Mouse (Mus musculus) megakaryocyte, embryonic 14.5 days (primary cell): ENCODE measurements around the gene Caskin1. TPM values are rescaled to one million over a fixed set of nuclear protein-coding genes. Genes with fewer than 3 reads are reported as not detected.

Source experiments
- H3K27me3 ChIP-seq: replicated peaks from 2 replicates; pipeline ENCODE3; 2012; ENCODE audit warnings: inconsistent platforms
- H3K36me3 ChIP-seq: replicated peaks from 2 replicates; pipeline ENCODE3; 2012; ENCODE audit warnings: low read length, inconsistent platforms, mixed read lengths
- H3K4me1 ChIP-seq: 2 replicates; pipeline ENCODE4 v1.6.1; 2012; ENCODE audit warnings: inconsistent platforms
- H3K4me3 ChIP-seq: replicated peaks from 2 replicates; pipeline ENCODE3; 2012; ENCODE audit warnings: moderate library complexity, mild to moderate bottlenecking, inconsistent platforms
- H3K9me3 ChIP-seq: 2 replicates; pipeline ENCODE4 v1.6.1; 2012; ENCODE audit warnings: inconsistent platforms
- FLI1 ChIP-seq: IDR thresholded peaks from 2 replicates; pipeline ENCODE4 v1.6.1; 2012; ENCODE audit warnings: low read length, inconsistent platforms, mixed read lengths
- GATA1 ChIP-seq: IDR thresholded peaks from 3 replicates; pipeline ENCODE4 v1.6.1; 2012; ENCODE audit warnings: mixed read lengths, low read length, inconsistent platforms, borderline replicate concordance
- polyA plus RNA-seq: library from polyadenylated mRNA; stranded (reverse); fragments of >175 nt; gene quantifications from 2 replicates; pipeline ENCODE4 v1.2.3, GENCODE M21; 2012; ENCODE audit warnings: low replicate concordance; ENCODE audit not compliant: insufficient read depth

Caskin1 gene
- not detected in 2 replicates for polyA plus RNA-seq

DNA sequence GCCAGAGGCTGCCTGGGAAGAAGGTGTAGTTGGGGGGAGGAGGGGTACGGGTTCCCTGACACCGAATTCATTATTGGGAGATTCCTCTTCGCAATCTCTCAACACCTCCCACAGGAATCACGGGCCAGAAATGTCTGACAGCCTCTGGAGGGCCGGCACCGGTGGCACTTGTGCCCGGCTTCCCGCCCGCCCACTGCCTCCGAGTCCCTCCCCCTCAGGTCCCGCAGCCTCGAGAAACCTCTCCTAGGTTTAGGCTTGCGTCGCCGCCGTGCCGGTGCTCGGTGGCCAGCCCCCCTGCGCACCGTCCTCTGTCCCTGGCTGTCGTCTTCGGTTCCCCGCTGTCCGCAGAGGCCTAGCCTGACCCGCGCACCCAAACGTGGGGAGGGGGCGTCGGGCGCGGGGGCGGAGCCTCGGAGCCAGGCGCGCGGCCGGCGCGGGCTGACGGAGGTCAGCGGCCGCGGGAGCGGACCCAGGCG lies at the start of gene Caskin1:
Gene Caskin1, plus strand, starts transcription at position 416 of the 476 bp plus-strand sequence.
- peaks cover 42% of the 10 kb centered on the region for H3K4me1 ChIP-seq
- peaks cover 78% of the 10 kb centered on the region for H3K27me3 ChIP-seq
- H3K36me3 ChIP-seq = no peaks in the 10 kb centered on the region
- peak within 1 kb of the TSS; percentile 91 for H3K4me3 ChIP-seq
- TF ChIP-seq GATA1 (no peak), FLI1 (no peak)
- H3K9me3 ChIP-seq = no peaks in the 10 kb centered on the region; the same call in 1 of the 2 replicates

DNA sequence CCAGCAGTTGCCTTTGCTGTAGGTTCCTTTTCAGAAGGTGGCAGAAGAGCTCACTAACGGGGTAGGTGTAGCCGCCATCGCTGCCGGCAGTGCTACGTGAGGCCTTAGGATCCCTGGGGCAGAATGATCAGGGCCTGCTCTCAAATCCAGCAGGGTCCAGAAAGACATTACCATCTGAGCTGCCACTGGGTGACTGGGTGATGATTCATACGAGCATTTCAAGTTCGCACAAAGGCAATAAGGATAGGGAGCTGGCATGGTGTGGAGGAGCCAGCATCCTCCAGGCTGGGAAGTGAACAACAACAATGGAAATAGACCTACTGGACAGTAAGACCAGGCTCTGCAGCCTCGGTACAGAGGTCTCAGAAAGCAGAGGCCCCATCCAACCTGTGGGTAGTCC lies 48.0 kb upstream of the Caskin1 start:
- TF ChIP-seq FLI1 (no peak), GATA1 (no peak)
- H3K36me3 ChIP-seq = peaks cover 96% of the 10 kb centered on the region

DNA sequence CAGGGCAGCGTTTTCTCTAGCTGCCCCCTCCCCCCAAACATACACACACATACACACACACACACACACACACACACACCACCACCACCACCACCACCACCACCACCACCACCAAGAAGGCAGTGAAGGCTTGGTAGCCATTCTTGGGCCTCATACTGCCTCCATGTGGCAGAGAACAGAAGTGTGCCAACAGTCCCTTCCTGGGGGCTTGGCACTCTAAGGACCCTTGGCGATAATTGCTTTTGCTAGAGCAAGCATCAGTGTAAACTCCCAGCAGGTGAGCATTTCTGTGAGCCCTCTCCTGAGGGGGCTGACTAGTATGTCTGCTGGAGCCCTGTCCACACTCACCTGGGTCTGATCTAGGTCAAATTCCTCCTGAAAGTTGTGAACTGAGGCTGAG lies 47.3 kb upstream of the Caskin1 start:
- Histone ChIP-seq H3K9me3 (no peaks in the 10 kb centered on the region), H3K4me1 (no peaks in the 10 kb centered on the region; the same call in 1 of the 2 replicates), H3K27me3 (no peaks in the 10 kb centered on the region), H3K4me3 (no peak overlapping the region), H3K36me3 (peaks cover 96% of the 10 kb centered on the region)
- no peak for TF ChIP-seq FLI1
- TF ChIP-seq GATA1 = no peak

More for the DNA sequence above, 48.0 kb upstream of the Caskin1 start:
- Histone ChIP-seq H3K4me1 (no peaks in the 10 kb centered on the region), H3K9me3 (no peaks in the 10 kb centered on the region), H3K4me3 (no peak overlapping the region), H3K27me3 (no peaks in the 10 kb centered on the region)

DNA sequence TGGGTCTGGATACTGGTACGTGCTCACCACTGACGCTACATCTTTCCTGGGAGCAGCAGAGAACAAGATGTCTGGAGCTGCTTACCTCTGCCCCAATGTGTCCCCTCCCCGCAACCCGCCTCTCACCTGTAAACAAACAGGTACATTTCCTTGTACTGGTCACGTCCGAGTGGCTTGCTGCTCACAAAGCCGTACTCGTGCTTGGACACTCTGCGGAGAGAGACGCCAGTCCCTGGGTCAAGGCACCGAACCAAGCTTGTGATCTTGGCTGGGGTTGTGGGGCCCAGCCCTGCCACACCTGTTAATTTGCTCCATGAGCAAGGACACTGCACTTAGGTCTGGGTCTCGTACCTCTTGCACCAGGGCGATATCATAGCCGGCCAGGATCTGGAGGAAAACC lies 46.3 kb upstream of the Caskin1 start:
- Histone ChIP-seq H3K27me3 (no peaks in the 10 kb centered on the region), H3K4me3 (no peak overlapping the region), H3K9me3 (no peaks in the 10 kb centered on the region), H3K4me1 (peaks cover 9% of the 10 kb centered on the region), H3K36me3 (peaks cover 98% of the 10 kb centered on the region)
- no peak for TF ChIP-seq GATA1
- no peak for TF ChIP-seq FLI1

DNA sequence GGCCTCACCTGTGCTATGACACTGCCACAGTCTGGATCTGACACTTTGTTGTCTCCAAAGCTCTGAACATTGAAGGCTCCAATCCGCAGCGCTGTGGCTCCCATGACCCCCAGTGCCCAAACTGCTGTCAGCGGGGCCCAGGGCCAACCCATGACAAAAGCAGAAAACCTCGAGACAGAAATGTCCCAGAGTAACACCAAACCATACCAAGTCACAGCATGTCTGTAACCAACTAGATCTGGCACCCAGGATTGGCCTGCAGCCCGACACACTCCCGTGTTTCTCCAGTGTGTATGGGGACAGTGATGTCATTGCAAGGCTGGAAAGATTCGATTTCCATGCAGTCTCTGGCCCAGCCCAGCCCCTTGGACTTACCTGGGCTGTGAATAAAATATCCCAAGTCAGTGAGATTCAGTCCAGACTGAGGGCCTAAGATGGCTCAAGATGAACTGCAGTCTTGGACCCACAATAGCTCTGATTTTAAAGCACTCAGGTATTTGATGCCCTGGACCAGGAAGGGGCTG lies 45.7 kb upstream of the Caskin1 start, which contains the start of gene Dnase1l2:
Gene Dnase1l2, minus strand, starts transcription at position 474 of the 524 bp plus-strand sequence.
- TF ChIP-seq GATA1 = no peak
- TF ChIP-seq FLI1 = no peak
- Histone ChIP-seq H3K4me1 (peaks cover 15% of the 10 kb centered on the region), H3K27me3 (no peaks in the 10 kb centered on the region), H3K4me3 (no peak within 1 kb of the TSS), H3K36me3 (peaks cover 98% of the 10 kb centered on the region), H3K9me3 (no peaks in the 10 kb centered on the region)

DNA sequence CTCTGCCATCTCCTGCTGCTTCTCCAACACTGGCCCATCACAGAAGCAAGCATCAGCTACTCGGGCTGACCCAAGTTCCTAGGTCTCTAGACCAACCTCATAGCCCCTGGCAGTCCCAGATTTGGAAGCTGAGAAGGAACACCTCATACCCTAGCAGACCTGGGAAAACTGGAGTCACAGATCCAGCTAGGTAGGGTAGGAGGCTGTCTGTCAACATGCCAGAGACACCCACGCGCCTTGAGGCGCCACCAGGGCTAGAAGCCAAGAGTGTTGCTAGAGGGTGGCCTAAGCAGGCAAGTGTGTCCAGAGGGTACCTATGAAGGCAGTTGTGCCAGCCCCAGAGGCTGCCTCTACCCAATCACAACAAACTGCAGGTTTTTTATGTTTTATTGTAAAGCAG lies 45.0 kb upstream of the Caskin1 start:
- TF ChIP-seq GATA1 = no peak
- TF ChIP-seq FLI1 = no peak
- Histone ChIP-seq H3K36me3 (peaks cover 99% of the 10 kb centered on the region), H3K9me3 (no peaks in the 10 kb centered on the region), H3K4me3 (no peak overlapping the region), H3K27me3 (no peaks in the 10 kb centered on the region), H3K4me1 (peaks cover 22% of the 10 kb centered on the region)

DNA sequence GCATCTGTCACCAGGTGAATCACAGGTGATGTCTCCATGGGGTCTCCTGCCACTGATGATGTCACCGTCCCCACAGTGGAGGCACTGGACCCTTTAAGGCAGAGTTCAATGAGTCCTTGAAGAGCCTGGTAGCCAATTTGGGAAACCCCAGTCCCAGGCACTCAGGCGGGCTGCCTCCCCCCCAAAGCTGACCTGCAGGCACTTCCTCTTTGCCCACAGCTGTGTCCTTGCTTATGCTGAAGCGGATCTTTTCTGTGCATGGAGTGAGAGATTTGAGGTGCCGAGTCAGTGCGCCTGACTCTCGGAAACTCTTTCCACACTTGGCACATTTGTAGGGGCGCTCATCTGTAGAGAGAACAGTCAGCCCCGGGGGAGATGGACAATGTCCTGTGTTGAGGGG lies 41.8 kb upstream of the Caskin1 start:
- Histone ChIP-seq H3K4me1 (peaks cover 40% of the 10 kb centered on the region), H3K9me3 (no peaks in the 10 kb centered on the region), H3K27me3 (no peaks in the 10 kb centered on the region), H3K36me3 (peaks cover 100% of the 10 kb centered on the region), H3K4me3 (no peak overlapping the region)
- TF ChIP-seq GATA1 (no peak), FLI1 (no peak)

DNA sequence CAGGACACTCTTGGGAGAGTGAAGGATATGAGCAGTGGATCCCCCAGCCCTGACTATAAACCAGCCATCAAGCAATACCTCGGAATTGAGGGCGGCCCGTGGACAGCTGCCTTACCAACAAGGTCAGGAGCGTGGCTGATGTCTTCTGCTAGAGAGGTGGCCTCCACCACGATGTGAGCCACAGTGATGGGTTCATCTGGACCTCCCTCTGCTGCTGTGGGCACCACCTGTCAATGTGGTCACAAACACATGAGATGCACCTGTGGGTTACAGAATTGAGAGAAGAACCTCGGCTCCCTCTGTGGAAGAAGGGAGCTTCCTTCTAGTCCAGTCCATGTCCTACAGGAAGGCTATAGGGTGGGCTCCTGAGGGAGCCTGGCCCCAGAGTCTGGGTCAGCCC lies 38.9 kb upstream of the Caskin1 start:
- H3K4me3 ChIP-seq = peak overlapping the region; percentile 0
- no peaks in the 10 kb centered on the region for H3K27me3 ChIP-seq
- TF ChIP-seq FLI1 = no peak
- TF ChIP-seq GATA1 = no peak
- H3K36me3 ChIP-seq = peaks cover 75% of the 10 kb centered on the region
- H3K9me3 ChIP-seq = no peaks in the 10 kb centered on the region
- H3K4me1 ChIP-seq = peaks cover 69% of the 10 kb centered on the region

DNA sequence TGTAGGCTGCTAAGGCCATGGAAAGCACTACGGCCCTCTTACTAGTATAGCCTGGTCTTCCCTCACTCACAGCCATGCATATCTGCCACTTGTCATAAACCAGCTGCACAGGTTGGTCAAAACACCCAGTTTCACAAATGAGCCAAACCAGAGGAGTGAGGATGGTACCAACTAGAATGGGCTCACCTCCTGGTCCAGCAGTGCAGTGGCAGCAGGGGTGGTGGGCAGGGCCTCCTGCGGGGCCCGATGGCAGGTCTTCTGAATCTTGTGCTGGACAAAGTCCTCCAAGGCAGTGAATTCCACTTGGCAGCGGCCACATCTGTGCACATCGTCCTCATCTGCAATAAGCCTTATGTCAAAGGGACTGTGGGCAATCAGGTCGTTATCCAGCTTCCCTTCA lies 37.2 kb upstream of the Caskin1 start:
- no peak for TF ChIP-seq FLI1
- no peak for TF ChIP-seq GATA1
- H3K4me3 ChIP-seq = no peak overlapping the region
- H3K27me3 ChIP-seq = no peaks in the 10 kb centered on the region
- H3K36me3 ChIP-seq = peaks cover 58% of the 10 kb centered on the region
- H3K9me3 ChIP-seq = no peaks in the 10 kb centered on the region
- H3K4me1 ChIP-seq = peaks cover 73% of the 10 kb centered on the region

DNA sequence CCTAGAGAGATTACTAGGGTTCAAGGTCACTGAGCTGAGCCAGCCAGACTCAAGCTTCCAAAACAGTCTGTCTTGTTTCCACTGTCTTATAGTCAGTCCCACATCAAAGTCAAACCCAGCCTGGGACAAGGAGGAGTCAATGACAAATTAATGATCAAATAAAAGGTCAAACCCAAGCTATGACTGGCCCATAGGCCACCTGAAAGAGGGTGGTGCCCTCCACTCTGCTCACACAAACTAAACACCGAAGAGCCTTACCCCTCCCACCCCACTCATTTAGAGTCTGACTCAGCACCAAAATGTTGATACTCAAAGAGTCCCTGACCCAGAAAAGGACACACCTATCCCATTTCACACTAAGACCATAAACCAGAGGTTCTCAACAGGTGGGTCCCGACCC lies 35.0 kb upstream of the Caskin1 start:
- TF ChIP-seq GATA1 = no peak
- no peak for TF ChIP-seq FLI1

More for the DNA sequence above, 35.0 kb upstream of the Caskin1 start:
- no peaks in the 10 kb centered on the region for H3K27me3 ChIP-seq
- no peak overlapping the region for H3K4me3 ChIP-seq
- H3K4me1 ChIP-seq = peaks cover 51% of the 10 kb centered on the region
- no peaks in the 10 kb centered on the region for H3K9me3 ChIP-seq
- peaks cover 37% of the 10 kb centered on the region for H3K36me3 ChIP-seq
